Mouse (Mus musculus) urinary bladder, postnatal 4 days (tissue): Measurements from ENCODE around the gene Nat8f3.
A peak's percentile ranks its signal among the peaks of the same experiment; 100 is the strongest.
"Not testable (repeated sequence)": the region's sequence is repeated elsewhere in the genome, so short reads cannot be mapped to it uniquely, and the experiment has no call there.

Source experiments
- DNase-seq, 2 experiments: peaks; one replicate each; pipeline ENCODE4 v3.0.0; 2021 to 2022; ENCODE audit warnings: low spot score in 2 of 2

Nat8f3 gene

DNA sequence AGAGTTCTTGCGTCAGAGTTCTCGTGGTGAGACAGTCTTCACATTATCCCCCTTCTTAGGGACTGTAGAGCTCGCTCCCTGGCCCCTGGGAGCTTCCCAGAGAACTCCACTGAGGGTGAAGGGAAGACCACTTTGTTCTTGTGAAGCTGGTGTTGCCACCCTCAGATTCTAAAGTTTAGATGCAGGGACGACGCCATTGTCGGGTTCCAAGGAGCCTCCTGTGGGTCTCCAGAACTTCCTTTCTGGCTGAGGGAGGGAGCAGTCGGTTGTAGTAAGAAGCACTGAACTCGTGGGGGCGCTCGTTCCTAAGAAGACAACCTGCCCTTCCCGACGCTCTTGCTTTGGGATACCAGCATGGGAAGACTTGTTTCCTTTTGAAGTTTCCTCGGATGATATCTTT lies at the start of gene Nat8f3:
TSS of gene Nat8f3 (minus strand) at position 223 of the 400 bp plus-strand sequence.
- DNase-seq: peak in 1 of 2 experiments; percentile 59

DNA sequence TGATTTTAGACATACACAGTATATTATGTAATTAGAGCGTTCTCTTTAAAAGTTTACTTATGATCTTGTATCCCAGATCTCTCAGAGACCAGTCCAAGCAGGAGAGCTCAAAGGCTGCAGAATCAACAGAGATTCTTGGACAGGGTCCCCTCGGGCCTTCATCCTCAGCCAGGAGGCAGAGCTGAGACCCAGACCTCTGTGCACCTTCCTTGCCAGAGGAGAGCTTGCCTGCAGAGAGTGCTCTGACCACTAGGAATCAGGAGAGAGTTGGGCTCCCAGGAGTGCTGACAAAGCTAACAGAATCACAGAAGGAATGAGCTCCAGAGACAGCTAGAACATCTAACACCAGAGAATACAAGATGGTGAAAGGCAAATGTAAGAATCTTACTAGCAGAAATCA lies 47.8 kb upstream of the Nat8f3 start:
- DNase-seq: no peak

DNA sequence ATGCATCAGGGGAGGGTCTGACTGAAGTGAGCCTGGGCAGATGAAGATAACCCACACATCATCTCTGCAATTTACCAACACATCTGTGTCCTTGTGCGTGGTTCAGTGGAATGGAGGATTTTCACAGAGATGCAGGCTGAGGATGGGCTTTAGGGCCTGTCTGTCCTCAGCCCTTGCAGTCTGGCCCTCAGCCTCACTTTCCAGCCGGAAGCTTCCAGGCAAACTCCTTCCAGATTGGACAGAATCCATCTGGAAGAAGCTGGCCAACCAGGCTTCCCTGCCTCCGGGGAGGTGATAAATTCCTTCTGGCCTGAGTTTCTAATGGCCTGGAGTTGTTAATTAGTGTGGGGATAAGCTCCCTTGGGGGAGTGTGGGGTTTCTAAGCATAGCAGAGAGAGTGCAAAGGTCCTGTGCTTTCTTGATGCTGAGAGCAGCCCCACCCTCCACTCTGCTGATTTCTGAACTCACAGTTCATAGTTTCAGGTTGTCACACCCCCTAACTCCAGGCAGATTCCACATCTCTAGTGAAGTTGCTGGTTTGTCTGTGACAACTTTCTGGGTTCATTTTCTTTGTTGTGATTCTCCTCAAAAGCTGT lies 45.5 kb upstream of the Nat8f3 start:
- DNase-seq: not testable (repeated sequence)

DNA sequence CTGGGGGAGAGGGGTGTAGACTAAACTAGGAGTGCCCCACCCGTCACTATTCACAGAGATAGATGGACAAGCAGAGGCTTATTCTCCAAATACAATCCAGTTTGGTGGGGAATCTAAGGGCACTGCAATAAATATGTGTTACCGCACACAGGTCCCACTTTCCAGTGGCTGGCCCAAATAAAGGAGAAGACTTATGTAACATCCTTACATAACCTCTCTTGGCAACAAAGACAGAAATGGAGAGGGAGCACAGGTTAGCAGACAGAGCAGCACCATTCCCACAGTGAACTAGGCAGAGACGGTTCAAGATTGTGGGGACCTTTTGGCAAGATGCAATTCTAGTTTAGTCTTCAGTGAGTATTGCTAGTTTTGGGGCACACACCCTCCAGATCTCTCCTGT lies 45.0 kb upstream of the Nat8f3 start:
- DNase-seq: not testable (repeated sequence)

DNA sequence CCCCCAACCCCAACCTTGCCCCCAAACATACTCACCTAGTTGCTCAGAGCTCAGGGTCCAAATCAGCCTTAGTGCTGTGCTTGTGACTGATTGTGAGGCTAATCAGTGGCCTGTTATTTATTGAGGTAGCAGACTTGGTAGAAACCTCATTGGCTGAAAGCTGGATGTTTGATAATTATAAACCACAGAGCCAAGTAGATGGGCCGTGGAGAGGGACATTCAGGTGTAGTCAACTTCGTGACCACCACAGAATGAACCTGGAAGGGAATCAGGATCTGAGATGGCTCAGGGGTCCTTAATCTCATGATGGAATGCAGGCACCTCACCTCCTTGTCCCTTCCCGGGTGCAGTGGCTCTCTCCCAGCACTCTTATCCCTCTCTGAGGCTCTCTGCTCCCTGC lies 44.2 kb upstream of the Nat8f3 start:
- not testable (repeated sequence) for DNase-seq

DNA sequence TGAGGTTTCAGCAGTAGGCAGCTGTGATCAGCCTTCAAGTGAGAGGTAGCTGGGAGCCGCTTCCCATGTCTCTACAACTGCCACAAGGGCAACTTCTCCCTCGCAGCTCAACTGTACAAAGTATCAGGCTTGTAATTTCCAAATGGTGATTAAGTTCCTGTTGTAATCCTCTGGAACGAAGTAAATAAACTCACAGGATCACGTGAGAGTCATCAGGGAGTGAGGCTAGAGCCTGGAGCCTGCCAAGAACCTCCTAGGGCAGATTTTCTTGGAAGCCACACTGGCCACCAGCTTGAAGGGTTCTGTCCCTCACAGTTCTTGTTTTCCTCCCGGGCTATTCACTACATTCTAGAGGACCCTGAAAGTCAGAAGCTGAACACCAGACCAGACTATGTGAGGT lies 37.6 kb upstream of the Nat8f3 start:
- DNase-seq: not testable (repeated sequence)

DNA sequence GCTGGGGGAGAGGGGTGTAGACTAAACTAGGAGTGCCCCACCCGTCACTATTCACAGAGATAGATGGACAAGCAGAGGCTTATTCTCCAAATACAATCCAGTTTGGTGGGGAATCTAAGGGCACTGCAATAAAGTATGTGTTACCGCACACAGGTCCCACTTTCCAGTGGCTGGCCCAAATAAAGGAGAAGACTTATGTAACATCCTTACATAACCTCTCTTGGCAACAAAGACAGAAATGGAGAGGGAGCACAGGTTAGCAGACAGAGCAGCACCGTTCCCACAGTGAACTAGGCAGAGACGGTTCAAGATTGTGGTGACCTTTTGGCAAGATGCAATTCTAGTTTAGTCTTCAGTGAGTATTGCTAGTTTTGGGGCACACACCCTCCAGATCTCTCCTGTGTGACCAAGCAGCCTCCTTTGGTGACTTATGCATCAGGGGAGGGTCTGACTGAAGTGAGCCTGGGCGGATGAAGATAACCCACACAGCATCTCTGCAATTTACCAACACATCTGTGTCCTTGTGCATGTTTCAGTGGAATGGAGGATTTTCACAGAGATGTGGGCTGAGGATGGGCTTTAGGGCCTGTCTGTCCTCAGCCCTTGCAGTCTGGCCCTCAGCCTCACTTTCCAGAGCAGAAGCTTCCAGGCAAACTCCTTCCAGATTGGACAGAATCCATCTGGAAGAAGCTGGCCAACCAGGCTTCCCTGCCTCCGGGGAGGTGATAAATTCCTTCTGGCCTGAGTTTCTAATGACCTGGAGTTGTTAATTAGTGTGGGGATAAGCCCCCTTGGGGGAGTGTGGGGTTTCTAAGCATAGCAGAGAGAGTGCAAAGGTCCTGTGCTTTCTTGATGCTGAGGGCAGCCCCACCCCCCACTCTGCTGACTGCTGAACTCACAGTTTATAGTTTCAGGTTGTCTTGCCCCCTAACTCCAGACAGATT lies 2.2 kb downstream of the Nat8f3 start:
- not testable (repeated sequence) for DNase-seq

DNA sequence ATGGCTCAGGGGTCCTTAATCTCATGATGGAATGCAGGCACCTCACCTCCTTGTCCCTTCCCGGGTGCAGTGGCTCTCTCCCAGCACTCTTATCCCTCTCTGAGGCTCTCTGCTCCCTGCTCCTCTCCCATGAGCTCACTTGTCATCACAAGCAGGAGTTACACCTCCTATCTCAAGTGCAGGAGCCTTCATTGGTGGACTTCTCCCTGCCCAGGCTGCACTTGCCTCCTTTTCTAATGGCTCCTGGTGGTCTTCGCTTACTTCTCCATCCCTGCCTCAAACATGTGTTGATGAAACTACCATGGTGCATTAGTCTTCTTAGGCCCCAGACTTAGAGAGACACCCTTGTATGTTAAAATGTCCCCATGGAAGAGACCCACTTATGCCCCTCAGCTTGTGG lies 2.9 kb downstream of the Nat8f3 start:
- not testable (repeated sequence) for DNase-seq

DNA sequence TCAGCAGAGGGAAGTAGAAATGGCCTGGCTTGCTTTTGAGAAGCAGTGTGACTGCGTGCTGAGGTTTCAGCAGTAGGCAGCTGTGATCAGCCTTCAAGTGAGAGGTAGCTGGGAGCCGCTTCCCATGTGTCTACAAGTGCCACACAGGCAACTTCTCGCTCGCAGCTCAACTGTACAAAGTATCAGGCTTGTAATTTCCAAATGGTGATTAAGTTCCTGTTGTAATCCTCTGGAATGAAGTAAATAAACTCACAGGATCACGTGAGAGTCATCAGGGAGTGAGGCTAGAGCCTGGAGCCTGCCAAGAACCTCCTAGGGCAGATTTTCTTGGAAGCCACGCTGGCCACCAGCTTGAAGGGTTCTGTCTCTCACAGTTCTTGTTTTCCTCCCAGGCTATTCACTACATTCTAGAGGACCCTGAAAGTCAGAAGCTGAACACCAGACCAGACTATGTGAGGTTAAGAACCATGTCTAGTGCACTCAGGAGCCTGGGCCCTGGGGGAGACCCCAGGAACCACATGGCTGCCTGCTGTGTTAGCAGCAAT lies 9.8 kb downstream of the Nat8f3 start:
- DNase-seq: not testable (repeated sequence)

DNA sequence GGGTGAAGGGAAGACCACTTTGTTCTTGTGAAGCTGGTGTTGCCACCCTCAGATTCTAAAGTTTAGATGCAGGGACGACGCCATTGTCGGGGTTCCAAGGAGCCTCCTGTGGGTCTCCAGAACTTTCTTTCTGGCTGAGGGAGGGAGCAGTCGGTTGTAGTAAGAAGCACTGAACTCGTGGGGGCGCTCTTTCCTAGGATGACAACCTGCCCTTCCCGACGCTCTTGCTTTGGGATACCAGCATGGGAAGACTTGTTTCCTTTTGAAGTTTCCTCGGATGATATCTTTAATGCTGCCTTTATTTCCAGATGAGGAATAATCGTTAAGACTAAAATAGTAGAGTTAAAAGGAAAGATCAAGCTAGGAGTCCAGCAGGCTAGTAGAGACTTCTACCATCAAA lies 52.4 kb downstream of the Nat8f3 start, which contains the start of gene Nat8f7:
TSS of gene Nat8f7 (minus strand) at position 101 of the 400 bp plus-strand sequence.
- not testable (repeated sequence) for DNase-seq

DNA sequence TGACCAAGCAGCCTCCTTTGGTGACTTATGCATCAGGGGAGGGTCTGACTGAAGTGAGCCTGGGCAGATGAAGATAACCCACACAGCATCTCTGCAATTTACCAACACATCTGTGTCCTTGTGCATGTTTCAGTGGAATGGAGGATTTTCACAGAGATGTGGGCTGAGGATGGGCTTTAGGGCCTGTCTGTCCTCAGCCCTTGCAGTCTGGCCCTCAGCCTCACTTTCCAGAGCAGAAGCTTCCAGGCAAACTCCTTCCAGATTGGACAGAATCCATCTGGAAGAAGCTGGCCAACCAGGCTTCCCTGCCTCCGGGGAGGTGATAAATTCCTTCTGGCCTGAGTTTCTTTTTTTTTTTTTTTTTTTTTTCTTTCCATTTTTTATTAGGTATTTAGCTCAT lies 55.9 kb downstream of the Nat8f3 start:
- DNase-seq: not testable (repeated sequence)

DNA sequence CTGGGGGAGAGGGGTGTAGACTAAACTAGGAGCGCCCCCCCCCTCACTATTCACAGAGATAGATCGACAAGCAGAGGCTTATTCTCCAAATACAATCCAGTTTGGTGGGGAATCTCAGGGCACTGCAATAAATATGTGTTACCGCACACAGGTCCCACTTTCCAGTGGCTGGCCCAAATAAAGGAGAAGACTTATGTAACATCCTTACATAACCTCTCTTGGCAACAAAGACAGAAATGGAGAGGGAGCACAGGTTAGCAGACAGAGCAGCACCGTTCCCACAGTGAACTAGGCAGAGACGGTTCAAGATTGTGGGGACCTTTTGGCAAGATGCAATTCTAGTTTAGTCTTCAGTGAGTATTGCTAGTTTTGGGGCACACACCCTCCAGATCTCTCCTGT lies 56.3 kb downstream of the Nat8f3 start:
- not testable (repeated sequence) for DNase-seq

DNA sequence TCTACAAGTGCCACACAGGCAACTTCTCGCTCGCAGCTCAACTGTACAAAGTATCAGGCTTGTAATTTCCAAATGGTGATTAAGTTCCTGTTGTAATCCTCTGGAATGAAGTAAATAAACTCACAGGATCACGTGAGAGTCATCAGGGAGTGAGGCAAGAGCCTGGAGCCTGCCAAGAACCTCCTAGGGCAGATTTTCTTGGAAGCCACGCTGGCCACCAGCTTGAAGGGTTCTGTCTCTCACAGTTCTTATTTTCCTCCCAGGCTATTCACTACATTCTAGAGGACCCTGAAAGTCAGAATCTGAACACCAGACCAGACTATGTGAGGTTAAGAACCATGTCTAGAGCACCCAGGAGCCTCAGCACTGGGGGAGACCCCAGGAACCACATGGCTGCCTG lies 63.6 kb downstream of the Nat8f3 start:
- DNase-seq: peak in 1 of 2 experiments; percentile 18
